Mouse (Mus musculus) heart, adult 2 months (tissue): Measurements from ENCODE around the gene Mex3d.

Experiments
- CTCF ChIP-seq: fragments of 200-600 bp; IDR thresholded peaks from 2 replicates; pipeline ENCODE4 v1.8.1; 2022; ENCODE audit warnings: antibody characterized with exemption, mild to moderate bottlenecking, moderate library complexity
- EP300 ChIP-seq: fragments of 200-500 bp; IDR thresholded peaks from 2 replicates; pipeline ENCODE4 v1.6.1; 2011; ENCODE audit warnings: low read depth, low read length, control low read depth; ENCODE audit not compliant: insufficient read depth
- POLR2A ChIP-seq: fragments of 200-500 bp; IDR thresholded peaks from 2 replicates; pipeline ENCODE4 v1.6.1; 2011; ENCODE audit warnings: mild to moderate bottlenecking, low read depth, low read length, control low read depth; ENCODE audit not compliant: insufficient read depth

DNA sequence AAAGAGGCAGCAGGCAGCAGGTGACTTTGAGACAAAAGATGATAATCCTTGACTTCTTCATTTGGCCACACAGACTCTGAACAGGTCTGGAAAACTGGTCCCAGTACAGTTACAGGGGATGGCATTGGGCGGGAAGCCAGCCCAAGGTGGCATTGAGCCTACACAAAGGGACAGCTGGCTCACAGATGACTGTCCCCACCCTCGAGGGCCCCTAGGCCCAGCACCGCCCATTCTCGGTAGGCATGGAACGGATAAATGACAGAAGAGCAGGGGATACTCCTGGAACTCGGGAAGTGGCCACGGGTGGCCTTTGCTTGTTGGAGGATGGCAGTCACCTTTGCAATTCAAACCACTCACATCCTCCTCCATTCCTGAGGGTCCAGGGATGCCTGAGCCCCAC is 2.1 kb downstream of the Mex3d start:
- TF ChIP-seq CTCF (no peak), POLR2A (no peak), EP300 (no peak)
